Mouse (Mus musculus): ENCODE results near the gene Acot2. TPM values are rescaled to one million over a fixed set of nuclear protein-coding genes. Genes with fewer than 3 reads are reported as not detected.
A peak's percentile ranks its signal among the peaks of the same experiment; 100 is the strongest.
"Not testable (repeated sequence)": the region's sequence is repeated elsewhere in the genome, so short reads cannot be mapped to it uniquely, and the experiment has no call there.

The Acot2 gene
- total RNA-seq (2017), result 24.1 and 25.2 TPM in 2 replicates

- peak; percentile 93 for ATAC-seq (ENCODE audit: extremely low read depth, insufficient number of reproducible peaks, low FRiP score, poor library complexity, severe bottlenecking)
Measured at GRCm38 (mm10) chr12:83987583-83988441, at the start of gene Acot2. Gene Acot2, plus strand, starts transcription at chr12:83987861.

- ATAC-seq (ENCODE audit: extremely low read depth, insufficient number of reproducible peaks, low FRiP score, poor library complexity, severe bottlenecking), result not testable (repeated sequence)
Measured at GRCm38 (mm10) chr12:83938592-83938991, 49.1 kb upstream of the Acot2 start.

DNA sequence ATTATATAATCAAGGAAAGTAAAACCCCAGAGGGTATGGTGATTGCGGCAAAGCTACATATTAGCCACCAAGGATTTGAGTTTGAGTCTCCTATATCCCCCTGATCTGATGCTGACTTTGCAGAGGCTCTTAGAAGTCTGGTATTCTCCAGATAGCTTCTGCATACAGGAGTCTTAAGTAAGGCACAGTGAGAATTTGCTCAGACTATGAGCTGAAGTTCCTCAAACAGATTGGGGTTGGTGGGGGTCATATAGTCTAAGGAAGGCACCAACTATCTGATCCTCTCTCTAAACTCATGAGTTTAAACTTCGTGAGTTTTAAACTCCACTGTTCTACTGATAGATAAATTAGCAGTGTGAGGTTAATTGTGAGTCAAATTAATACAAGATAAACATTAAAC is 48.3 kb upstream of the Acot2 start:
- no peak for ATAC-seq (ENCODE audit: extremely low read depth, insufficient number of reproducible peaks, low FRiP score, poor library complexity, severe bottlenecking)

GRCm38 (mm10) chr12:83940031-83940430 is 47.6 kb upstream of the Acot2 start:
- no peak for ATAC-seq (ENCODE audit: extremely low read depth, insufficient number of reproducible peaks, low FRiP score, poor library complexity, severe bottlenecking)

GRCm38 (mm10) chr12:83941938-83942337 is 45.7 kb upstream of the Acot2 start:
- no peak for ATAC-seq (ENCODE audit: extremely low read depth, insufficient number of reproducible peaks, low FRiP score, poor library complexity, severe bottlenecking)

- ATAC-seq (ENCODE audit: extremely low read depth, insufficient number of reproducible peaks, low FRiP score, poor library complexity, severe bottlenecking), result no peak
Measured at GRCm38 (mm10) chr12:83947260-83947811, 40.3 kb upstream of the Acot2 start.

GRCm38 (mm10) chr12:83949043-83949442 is 38.6 kb upstream of the Acot2 start:
- ATAC-seq (ENCODE audit: extremely low read depth, insufficient number of reproducible peaks, low FRiP score, poor library complexity, severe bottlenecking), result no peak

- ATAC-seq (ENCODE audit: extremely low read depth, insufficient number of reproducible peaks, low FRiP score, poor library complexity, severe bottlenecking), result 0 out of 2 replicates have a peak, but pooled peaks have one; percentile 13
Measured at GRCm38 (mm10) chr12:83949776-83950492, 37.7 kb upstream of the Acot2 start.

- peak; percentile 69 for ATAC-seq (ENCODE audit: extremely low read depth, insufficient number of reproducible peaks, low FRiP score, poor library complexity, severe bottlenecking)
Measured at GRCm38 (mm10) chr12:83950493-83950839, 37.2 kb upstream of the Acot2 start, which contains the start of gene Riox1. Gene Riox1, plus strand, starts transcription at chr12:83950608.

DNA sequence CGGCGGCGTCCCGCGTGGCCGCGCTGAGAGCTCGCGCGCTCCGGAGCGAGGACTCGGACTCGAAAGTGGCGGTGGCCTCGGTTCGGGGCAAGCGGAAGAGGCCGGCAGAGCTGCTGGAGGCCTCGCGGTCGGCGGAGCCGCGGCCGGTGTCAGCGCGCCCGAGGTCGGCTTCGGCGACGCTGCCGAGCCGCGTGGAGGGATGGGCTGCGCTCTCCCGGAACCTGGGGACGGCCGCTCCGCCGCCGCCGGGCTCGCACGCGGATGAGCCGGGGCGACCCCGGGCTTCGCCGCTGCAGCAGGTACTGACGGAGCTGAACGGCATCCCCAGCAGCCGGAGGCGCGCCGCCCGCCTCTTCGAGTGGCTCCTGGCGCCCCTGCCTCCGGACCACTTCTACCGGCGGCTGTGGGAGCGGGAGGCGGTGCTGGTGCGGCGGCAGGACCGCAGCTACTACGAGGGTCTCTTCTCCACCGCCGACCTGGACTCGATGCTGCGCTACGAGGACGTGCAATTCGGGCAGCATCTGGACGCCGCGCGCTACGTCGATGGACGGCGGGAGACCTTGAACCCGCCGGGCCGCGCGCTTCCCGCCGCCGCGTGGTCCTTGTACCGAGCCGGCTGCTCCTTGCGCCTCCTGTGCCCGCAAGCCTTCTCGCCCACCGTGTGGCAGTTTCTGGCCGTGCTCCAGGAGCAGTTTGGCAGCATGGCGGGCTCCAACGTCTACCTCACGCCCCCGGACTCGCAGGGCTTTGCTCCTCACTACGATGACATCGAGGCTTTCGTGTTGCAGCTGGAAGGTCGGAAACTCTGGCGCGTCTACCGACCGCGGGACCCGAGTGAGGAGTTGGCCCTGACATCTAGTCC is 36.6 kb upstream of the Acot2 start:
- peak; percentile 25; the same call in 1 of the 2 replicates for ATAC-seq (ENCODE audit: extremely low read depth, insufficient number of reproducible peaks, low FRiP score, poor library complexity, severe bottlenecking)

- no peak for ATAC-seq (ENCODE audit: extremely low read depth, insufficient number of reproducible peaks, low FRiP score, poor library complexity, severe bottlenecking)
Measured at GRCm38 (mm10) chr12:83951711-83952575, 35.7 kb upstream of the Acot2 start.

DNA sequence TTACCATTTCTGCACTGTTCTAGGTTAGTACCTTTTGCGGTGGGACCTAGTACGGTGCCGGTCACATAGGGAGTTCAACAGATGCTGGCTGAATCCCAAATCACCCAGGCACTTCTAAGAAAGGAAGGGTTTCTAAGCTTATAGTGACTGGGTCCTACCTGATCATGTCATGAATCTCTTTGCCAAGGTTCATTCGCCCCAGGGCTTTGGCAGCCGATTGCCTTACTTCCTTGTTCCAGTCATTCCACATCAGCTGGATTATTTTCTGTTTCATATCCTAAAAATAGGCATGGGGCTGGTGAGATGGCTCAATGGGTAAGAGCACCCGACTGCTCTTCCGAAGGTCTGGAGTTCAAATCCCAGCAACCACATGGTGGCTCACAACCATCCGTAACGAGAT is 29.4 kb upstream of the Acot2 start:
- ATAC-seq (ENCODE audit: extremely low read depth, insufficient number of reproducible peaks, low FRiP score, poor library complexity, severe bottlenecking), result no peak

DNA sequence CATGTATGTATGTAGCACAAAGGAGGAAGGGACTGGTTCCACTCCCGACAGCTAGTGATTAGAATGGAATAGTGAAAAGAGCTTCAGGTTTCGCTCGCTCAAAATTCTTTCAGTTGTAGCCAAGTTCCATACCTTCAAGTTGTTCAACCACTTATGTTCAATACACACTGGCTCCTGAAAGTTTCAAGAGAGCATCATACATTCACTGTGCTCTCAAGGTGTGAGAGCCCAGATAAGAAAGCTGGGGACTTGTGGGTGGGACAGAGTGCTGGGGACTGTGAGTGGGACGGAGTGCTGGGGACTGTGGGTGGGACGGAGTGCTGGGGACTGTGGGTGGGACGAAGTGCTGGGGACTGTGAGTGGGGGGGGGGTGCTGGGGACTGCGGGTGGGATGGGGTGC is 22.4 kb upstream of the Acot2 start:
- ATAC-seq (ENCODE audit: extremely low read depth, insufficient number of reproducible peaks, low FRiP score, poor library complexity, severe bottlenecking), result no peak

DNA sequence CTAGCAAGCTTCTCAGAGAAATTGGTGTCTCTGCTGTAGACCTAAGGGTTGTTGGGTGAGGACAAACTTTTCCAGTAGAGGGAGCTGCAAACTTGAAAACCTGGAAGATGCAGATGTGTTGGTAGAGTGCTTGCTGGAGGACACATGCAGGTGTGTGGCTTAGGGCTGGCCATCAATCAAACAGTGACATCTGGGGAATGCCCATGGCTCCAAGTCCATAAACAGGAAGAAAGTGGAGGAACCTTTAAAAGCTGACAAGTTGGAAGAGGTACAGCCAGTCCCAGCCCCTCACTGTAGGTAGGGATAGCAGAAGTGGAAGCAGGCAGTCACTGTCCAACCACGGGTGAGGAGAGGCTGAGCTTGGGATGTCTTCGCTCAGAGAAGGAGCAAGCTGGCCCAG is 15.5 kb upstream of the Acot2 start:
- ATAC-seq (ENCODE audit: extremely low read depth, insufficient number of reproducible peaks, low FRiP score, poor library complexity, severe bottlenecking), result peak; percentile 79

DNA sequence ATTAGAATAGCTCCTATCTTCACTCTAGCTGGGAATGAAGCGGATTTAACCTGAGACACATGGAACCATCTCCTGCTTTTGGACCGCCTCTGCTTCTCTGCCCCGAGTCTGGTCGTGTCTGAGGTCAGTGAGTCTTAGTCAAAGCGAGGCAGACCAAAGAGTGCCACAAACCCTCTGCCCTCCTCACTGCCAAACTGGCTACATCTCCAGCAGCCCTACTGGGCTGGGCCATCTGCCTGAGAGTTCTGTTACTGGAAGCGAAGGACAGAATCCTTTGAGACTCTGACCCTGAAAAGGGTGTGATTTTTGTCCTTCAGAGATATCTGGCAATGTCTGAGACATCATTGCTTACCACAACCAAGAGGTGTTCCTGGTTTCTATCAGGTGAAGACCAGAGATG is 8.8 kb upstream of the Acot2 start:
- ATAC-seq (ENCODE audit: extremely low read depth, insufficient number of reproducible peaks, low FRiP score, poor library complexity, severe bottlenecking), result no peak

- ATAC-seq (ENCODE audit: extremely low read depth, insufficient number of reproducible peaks, low FRiP score, poor library complexity, severe bottlenecking), result no peak
Measured at GRCm38 (mm10) chr12:83981615-83982014, 6.0 kb upstream of the Acot2 start.

- ATAC-seq (ENCODE audit: extremely low read depth, insufficient number of reproducible peaks, low FRiP score, poor library complexity, severe bottlenecking), result no peak
Measured at GRCm38 (mm10) chr12:83984752-83985151, 2.9 kb upstream of the Acot2 start, which contains the start of gene Heatr4. Gene Heatr4, minus strand, starts transcription at chr12:83984852.

- ATAC-seq (ENCODE audit: extremely low read depth, insufficient number of reproducible peaks, low FRiP score, poor library complexity, severe bottlenecking), result no peak
Measured at GRCm38 (mm10) chr12:83987242-83987582, 449 bp upstream of the Acot2 start.
